Mouse (Mus musculus) left cerebral cortex, adult 11 months (tissue): Measurements from ENCODE around the gene Cav3.

Experiments
- DNase-seq: peaks from one replicate; pipeline ENCODE4 v3.0.0; 2022; ENCODE audit warnings: low spot score

Gene Cav3

DNA sequence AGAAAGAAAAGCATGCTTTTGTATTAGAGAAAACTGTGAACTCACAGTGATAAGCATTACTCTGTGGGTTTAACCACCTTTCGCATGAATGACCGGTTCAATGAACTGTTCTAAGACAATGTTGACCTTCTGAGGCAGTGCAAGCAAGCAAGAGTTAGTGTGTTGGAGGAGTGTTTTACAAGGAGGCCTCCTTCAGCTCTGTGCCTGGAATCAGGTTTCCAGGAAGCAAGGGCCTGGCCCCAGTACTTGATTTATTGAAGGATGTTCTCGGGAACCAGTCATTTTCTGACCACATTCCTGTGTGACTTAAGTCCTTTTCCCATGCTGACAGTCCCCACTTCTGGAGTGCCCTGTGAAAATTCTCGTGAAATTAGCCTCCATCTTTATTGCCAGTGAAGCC lies 35.9 kb downstream of the Cav3 start:
- DNase-seq = no peak

- DNase-seq = no peak
Measured at GRCm38 (mm10) chr6:112496291-112497060, 37.2 kb downstream of the Cav3 start.

- DNase-seq = no peak
Measured at GRCm38 (mm10) chr6:112497456-112497855, 38.2 kb downstream of the Cav3 start.

DNA sequence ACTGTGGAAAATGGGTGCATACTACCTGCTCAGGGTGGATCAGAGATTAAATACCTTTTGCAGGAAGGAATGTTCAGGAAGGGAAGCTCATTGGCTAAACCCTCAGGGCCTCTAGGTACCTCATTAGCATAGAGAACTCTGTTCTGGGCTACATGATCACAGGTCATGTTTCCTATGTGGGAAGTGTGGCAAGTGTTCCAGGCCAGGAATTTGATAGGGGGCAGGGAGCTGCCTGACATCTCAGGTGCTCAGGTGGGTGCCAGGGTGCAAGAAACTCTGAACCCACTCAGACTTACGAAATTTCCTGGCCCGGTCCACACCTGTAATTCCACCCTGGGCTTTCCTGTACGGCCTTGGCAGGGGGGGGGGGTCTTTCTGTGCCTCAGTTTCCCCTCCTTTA lies 39.4 kb downstream of the Cav3 start:
- DNase-seq = no peak

DNA sequence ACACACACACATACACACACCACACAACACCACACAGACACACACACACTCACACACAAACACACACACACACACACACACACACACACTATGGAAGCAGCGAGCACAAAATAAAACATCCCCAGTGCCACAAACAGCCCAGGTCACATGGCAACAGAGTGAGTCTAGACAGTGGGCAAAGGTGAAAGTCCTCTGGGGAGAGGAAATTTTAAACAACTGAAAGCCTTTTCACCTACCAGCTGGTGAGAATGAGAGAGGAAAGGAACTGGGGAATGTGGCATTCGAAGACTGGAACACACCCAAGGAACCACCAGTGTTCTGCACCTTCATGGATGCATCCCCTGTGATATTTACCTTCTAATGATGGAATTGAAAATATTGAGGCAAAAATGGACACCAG lies 40.2 kb downstream of the Cav3 start:
- DNase-seq = no peak

DNA sequence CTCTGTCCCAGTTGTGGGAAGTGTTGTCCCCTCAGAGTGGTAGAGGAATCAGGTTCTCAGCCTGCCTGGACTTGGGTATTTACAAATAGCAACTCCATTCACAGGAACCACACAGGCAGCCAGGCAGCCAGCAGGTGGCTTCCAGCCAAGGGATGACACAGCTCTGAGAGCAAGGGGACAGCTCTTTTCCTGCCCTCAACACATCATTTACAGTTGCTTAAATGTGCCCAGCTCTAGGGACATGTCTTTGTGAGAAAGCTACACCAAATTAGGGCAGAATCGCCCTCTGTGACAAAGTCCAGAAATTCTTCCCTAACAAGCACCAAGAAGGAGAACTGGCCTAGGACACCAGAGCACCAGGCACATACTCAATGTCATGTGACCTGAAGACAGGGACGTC lies 41.9 kb downstream of the Cav3 start:
- DNase-seq = no peak

DNA sequence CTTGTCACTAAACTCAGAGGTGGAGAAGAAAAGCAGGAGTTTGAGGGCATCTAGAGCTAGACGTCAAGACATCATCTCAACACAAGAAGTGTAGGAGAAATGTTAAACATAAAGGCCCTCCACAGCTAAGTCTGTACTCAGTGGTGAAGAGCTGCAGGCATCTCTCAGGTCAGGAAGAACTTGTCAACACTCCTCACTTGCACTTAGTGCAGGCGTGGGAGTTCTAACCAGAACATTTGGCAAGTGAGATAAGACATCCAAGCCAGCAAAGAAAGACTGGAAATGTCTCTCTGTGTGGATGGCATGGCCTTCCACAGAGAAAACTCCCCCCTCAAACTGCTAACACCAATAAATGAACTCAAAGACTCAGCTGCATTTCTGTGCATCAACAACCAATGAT lies 48.3 kb downstream of the Cav3 start:
- DNase-seq = no peak

DNA sequence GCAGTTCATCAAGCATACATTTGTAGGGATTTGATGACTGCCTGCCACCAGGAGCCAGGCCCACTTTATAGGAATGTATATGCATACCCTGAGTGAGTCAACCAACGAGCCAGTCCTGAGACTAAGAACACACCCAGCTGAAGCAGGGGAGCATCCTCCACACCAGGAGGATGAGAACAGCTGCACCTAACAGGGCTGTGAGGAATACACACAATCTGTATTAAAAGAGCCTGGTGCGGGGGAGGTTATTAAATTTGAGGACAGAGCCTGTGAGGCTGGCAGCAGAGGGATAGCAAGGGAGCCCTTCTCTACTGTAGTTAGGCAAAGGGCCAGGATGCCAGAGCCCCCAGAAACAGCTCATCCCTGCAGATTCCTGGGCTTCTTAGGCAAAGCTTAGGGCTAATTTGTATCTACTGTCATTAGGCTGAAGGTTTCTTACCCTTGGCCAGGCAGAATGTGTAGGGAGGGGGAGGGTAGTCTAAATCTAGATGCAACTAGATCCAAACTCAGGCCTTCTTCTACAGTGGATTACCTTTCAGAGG lies 50.4 kb downstream of the Cav3 start:
- no peak for DNase-seq

DNA sequence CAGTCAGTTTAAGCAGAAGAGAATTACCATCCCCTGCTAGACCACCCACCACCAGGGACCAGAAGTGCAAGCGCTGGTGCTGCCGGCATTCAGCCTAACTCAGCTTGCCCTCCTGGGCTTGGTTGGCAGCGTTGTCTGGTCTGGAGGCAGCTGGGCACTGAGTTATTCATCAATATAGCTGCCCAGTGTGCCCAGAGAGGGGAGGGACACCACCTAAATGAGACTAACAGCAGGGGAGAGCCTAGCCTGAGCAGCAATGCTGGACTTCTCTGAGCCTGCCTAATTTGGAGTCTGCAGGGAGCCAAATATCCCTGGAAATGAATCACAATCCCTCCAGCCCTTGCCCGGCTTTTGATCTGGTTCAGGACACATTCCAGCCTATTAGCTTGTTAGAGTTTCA lies 51.0 kb downstream of the Cav3 start:
- DNase-seq = no peak

- no peak for DNase-seq
Measured at GRCm38 (mm10) chr6:112514591-112514990, 55.3 kb downstream of the Cav3 start.

GRCm38 (mm10) chr6:112516496-112516895 lies 57.2 kb downstream of the Cav3 start:
- DNase-seq = no peak

DNA sequence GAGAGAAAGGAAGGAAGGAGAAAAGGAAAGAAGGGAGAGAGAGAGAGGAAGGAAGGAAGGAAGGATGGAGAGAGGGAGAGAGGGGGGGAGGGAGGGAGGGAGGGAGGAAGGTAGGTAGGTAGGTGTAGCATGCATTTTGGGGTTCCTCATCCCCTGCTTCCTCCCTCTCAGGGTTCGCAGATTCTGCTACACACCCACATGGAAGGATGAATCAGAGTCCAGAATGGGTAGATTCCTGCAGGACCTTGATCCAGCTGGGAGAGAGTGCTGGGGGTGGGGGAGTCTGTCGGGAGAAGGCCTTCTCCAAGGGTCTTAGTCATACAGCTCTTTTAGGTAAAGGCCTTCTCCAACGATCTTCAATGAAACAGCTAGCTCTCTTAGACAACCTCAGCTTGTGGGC lies 58.3 kb downstream of the Cav3 start:
- DNase-seq = no peak

DNA sequence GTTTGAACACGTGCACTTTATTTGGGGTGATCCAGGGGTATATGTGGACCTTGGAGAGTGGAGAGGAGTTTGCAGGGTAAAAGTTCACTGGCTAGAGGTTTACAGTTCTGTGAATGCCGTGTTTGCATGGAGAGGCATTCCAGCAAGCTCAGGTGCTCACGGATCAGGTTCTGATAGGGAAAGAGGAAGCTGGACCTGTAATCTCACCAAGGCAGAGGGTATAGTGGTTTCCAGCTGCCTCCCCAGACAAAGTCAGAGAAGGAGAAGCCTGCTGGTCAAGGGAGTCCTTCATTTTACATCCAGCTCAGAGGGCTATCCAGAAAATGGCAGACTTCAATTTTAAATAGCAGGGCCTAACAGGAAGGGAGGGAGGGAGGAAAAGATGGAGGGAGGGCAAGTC lies 58.7 kb downstream of the Cav3 start:
- no peak for DNase-seq
